Mouse (Mus musculus): ENCODE results near the gene Tmub1. TPM values are rescaled to one million over a fixed set of nuclear protein-coding genes. Genes with fewer than 3 reads are reported as not detected.
"Not testable (repeated sequence)": the region's sequence is repeated elsewhere in the genome, so short reads cannot be mapped to it uniquely, and the experiment has no call there.

The Tmub1 gene
- total RNA-seq, 2 experiments from 2014 or later = 27.2 to 27.3 TPM

DNA sequence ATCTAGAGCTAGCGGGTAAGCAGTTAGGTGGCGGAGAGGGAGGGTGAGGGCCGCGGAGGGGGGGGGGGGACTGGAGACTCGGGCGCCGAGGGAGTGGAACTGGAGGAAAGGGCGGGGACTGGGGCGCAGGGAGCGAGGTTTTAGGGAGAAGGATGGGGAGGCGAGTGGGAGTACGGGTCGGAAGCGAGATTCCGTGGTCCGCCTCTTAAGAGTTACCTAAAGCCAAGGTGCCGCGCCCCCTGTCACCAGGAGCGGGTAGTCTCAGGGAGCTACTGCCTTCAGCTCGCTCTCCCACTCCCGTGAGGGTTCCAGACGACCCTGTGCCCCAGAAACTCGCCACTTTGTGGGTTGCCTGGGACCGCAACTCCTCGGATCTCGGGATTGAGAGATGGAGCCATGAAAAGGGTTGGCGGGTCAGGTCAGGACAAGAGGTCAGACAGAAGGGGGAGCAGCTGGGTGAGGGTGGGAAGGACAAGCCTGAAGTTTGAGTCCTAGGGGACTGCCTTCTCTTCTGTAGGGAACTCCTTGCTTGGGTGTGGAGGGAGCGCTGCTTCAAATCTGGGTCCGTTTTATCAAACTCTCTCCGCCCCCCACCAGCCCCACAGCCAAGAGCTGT, 22.1 kb downstream of the Tmub1 start:
- no peak for DNase-seq (ENCODE audit: low spot score in 2 of 2)

DNA sequence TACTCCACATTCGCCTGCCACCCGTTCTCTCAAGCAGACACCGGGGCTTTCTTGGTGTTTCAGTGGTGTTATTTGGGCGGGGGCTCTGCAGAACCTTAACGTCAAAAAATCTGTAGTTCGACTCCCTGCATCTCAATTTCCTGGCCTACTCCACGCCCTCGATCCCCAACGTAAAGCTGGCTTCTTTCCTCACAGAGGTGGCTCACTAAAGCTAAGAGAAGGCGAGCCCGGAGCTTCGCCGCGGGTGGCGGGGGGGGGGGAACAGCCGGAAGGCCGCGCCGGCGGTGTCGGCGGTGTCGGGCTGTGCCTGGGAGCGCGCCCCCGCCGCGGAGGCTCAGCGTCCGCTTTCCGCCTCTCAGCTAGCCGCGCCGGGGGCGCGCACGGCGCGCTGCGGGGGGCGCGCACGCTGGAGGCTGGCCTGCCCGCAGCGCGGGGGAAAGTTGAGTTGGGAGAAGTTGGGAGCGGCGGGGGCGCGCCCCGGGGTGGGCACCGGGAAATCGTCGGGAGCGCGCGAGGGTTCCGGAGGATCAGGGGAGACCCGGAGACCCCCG, 22.7 kb downstream of the Tmub1 start:
- DNase-seq (ENCODE audit: low spot score in 2 of 2) = peak; percentile 61 to 80

DNA sequence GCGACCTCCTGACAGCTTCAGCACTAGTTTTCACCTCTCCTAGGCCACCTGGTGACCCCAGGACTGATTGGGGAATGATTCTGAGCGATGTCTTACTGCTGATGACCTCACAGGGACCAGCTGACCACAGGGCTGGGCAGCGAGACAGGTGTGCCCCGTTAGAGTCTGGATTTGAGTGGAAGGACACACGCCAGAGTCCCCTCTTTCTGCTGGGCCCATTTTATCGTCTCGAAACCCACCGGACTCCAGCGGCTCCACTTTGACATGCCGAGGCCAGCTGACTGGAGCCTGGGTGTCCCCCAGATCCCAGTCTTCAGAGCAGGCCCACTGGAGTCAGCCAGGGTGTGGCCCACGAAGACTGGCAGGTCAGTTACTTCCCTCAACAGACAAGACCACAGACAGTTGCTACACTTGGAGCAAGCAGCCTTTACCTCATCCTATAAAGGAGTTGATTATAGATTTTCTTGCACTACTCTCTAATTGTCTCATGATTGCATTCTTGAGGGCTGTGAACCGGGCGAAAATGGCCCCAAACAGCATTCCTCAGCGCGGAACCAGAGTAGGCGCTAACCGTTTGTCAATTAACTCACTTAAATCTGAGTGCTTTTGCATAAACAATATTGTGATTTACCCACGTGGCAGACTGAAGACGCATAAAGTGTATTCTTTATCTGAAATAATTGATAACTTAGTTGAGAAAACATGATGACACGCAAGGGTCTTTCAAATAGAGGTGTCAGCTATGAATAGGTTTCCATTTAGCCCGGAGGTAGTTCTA, 23.5 kb downstream of the Tmub1 start:
- no peak for DNase-seq (ENCODE audit: low spot score in 2 of 2)

DNA sequence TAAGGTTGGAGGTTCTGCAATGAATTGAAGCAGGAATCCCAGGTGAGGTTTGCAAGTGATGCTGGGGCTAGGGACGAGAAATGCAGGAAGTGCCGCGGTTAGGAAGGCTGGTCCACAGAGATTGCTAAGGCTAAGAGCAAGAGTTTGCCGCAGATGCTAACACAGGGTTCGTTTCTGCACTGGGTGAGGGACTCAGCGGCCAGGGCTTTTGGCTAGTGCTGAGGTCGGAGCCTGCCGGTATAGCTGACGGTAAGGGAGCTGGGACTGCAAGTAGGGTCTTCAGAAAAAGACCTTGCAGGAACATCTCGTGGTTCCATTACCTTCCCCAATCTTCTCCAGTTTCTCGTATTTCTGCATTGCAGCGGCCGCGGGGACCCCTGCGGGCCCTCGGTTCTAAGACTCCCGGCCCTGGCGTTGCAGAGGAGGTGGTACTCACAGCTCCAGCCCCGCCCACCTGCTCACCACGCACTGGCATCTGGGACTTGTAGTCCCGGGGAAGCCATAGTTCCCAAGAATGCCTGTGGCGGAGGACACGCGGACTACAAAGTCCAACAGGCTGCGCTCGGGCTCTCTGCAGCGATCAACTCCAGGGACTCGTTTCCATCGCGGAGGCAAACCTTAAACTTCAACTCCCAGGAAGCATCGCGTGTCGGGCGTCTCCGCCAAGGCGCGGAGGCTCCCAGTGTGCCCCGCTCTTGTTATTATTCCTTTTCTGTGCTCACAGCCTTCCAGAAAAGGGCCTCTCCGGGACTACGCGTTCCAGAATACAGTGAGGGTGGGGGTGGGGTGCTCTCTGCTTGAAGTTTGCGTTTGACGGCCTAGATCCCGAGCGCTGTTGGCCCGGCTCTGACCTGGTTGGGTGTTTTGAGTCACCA, 24.3 kb downstream of the Tmub1 start, which contains the start of the genes Cdk5 and Slc4a2:
TSS of gene Cdk5 (minus strand) at position 402 of the 875 bp plus-strand sequence.
TSS of gene Slc4a2 (plus strand) at position 709 of the 875 bp plus-strand sequence.
- DNase-seq (ENCODE audit: low spot score in 2 of 2) = peak; percentile 98 to 99

DNA sequence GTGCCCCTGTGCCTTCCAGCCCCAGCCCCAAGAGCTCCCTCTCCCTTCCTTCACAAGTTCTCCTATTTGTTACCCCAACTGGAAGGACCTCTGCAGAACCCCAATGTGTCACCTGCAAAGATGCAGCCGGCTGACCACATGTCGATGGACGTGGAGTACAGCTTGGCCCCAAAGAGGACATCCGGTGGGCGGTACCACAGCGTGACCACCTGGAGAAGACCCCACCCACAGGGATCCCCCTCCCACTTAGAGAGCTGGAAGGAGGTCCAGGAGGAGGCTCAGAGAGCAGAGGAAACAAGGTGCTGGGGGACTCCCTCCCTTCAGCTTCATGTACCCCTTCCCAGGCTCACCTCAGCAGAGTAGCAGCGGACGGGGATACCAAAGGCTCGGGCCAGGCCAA, 27.3 kb downstream of the Tmub1 start:
- DNase-seq (ENCODE audit: low spot score in 2 of 2) = no peak

DNA sequence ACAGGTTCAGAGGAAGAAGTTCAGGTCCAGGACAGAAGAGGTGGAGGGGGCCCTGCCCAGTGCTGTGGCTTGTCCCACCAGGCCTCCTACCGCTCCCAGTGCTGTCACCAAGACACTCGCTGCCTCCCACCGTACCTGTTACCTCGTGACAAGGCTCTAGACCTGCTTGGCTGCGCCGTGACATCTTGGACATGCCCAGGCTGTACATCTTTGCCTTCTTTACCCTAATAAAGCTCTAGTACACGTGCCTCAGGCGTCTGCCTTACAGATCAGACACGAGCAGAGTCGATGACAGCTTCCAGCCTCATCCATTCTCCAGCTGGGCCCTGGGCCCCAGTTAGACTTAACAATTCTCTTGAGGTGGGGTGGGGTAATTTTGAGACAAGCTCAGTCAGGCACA, 30.1 kb downstream of the Tmub1 start:
- DNase-seq (ENCODE audit: low spot score in 2 of 2) = no peak

DNA sequence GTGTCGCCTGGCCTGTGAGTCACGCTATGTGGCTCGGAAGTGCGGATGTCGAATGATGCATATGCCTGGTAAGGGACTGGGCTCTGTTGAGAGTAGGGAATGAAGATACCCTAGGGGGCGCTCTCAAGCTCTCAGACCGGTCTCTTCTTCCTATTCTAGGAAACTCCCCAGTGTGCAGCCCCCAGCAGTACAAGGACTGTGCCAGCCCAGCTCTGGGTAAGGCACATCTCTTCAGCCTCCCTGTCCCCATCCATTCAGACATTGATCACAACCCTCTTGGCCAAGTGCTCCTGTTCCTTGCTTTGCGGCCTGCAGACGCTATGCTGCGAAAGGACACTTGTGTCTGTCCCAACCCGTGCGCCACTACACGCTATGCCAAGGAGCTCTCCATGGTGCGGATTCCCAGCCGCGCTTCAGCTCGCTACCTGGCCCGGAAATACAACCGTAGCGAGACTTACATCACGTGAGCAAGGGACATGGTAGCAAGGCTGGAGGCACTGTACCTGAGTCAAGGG, 31.4 kb downstream of the Tmub1 start:
- peak; percentile 63 to 68 for DNase-seq (ENCODE audit: low spot score in 2 of 2)

DNA sequence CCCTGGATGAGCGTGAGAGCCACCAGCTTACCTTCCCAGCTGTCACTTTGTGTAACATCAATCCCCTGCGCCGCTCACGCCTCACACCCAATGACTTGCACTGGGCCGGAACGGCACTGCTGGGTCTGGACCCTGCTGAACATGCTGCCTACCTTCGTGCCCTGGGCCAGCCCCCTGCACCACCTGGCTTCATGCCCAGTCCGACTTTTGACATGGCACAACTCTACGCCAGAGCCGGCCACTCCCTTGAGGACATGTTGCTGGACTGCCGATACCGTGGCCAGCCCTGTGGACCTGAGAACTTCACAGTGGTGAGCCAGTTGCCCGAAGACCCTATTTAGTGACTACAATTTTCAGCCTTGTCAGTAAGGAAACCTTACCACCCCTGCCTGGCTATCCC, 33.7 kb downstream of the Tmub1 start:
- no peak for DNase-seq (ENCODE audit: low spot score in 2 of 2)

DNA sequence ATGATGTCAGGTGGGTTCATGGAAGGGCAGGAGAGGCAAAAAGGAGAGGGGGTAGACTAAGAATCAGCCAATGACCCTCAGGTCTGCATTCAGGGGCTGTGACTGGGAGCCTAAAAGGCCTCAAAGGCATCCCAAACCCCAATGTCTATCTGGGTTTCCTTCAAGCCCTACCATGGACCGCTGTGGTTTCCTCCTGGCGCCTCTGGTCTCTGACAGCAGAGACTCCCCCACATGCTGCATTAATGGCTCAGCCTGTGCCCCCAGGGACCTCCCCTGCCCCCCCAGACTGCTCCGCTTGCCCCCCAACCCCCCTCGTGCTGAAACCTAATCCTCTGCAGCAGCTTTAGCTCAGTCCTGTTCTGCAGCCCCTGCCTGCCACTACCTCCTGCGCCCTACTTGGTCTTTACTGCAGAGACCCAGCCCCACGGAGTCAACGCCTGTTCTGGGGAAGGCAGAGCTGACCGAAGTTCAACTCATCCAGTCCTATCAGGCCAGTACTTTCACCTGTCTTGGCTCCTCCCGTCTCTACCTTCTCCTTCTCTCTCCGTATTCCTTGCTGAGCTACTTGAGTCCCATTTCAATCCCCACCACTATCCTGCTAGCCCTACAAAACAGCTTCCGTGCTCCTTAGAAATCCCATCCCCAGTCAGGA, 34.5 kb downstream of the Tmub1 start, which contains the start of gene Asic3:
TSS of gene Asic3 (plus strand) at position 351 of the 652 bp plus-strand sequence.
- DNase-seq (ENCODE audit: low spot score in 2 of 2) = no peak

DNA sequence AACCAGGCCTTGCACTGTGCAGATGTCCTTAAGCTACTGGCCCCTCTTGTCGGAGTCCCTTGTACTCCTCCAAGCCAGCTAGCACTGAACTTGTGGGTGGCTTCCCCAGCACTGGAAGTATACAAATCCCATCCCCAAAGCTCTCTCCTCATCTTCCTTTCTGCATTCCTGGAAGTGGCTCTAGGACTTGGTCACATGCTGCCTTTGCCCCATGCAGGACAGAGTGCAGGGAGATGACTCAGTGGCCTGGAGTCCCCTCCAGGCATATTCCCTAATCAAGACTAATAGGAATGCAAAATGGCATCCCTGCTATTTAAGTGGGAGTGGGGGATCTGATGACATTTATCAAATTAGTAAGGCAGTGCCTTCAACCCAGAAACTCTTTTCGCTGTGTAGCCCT, 35.6 kb downstream of the Tmub1 start:
- no peak for DNase-seq (ENCODE audit: low spot score in 2 of 2)

DNA sequence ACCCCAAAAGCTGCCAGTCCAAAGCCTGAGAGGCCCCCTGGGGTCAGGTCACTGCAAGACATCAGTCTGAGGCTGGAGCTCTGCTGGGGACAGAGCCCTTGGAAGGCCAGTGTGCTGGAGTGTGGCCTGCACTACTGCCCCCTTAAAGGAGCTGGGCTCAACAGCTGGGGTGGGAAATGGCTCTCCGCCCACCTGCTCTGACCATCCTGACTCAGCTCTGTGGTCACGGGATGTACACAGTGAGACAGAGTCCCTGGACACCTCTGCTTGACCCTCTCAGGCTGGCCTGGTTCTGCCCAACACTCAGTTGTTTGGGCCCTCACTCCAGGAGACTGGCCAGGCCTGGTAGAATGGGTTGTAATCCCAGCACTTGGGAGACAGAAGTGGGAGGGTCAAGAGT, 38.2 kb downstream of the Tmub1 start:
- no peak for DNase-seq (ENCODE audit: low spot score in 2 of 2)

DNA sequence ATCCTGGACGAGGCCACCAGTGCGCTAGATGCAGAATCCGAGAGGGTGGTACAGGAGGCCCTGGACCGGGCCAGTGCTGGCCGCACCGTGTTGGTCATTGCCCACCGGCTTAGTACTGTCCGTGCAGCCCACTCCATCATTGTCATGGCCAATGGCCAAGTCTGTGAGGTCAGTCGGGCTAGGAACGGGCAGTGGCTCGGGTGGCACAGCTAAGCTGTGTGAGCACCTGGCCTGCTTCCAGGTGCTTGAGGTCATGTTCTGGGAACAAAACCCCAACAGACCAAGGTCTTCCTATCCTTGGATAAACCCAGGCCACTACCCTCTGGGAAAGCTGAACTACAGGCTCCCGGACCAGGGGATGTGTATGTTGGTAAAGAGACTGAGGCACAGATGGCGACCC, 39.0 kb downstream of the Tmub1 start:
- no peak for DNase-seq (ENCODE audit: low spot score in 2 of 2)

DNA sequence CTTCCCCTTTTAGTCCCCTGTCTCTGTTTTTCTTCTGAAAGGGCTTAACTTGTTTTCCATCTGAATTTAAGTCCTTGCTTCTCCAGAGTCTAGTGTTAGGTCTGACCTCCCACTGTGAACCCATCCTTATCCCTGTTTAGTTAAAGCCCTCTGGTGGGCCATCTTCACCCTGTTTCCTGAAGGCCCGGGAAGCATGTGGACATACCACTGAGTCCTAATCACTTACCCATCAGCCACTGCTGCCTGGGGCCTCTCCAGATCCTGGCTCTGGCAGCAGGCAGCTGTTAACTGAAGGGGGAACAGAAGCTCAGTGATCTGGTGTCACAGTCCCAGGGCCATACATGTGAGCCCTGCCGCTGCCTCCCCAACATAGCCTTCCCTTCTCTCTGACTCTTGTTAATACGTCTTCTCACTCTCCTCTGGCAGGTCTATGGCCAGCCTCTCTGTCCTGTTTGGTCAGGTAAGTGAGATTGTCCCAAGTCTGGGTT, 42.2 kb downstream of the Tmub1 start:
- DNase-seq (ENCODE audit: low spot score in 2 of 2) = no peak

DNA sequence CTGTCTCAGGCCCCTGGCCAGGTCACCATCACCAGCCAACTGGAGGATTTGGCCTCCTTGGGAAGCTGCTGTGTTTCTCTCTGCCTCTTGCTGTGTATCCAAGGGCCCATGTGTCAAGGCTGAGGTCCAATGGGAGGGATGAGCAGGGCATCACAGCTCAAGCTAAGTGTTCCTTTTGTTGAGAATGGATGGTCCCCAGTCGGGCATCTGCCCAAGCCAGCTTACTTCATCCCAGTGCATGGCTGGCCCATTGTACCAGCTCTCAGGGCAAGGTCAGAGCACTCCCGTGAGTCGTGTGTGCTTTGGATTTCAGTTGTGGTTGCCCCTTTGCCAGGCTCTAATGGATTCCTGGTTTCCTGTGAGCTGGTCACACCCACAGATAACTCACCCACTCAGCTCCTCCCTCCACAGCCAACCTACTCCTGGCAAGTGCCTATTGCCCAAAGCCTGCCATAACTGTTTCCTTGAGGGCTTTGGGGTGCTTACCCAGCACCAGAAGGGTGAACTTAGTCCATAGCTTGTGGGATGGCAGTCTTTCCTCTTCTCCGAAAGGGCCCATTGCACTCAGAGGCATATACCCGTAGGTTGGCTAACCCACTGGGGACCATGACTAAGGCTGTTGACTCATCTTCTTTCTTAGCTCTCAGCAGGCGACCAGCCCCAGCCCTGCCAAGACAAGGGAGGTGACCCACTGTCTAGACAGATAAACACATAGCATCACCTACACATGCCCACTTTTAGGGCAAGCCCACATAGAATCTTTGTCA, 42.9 kb downstream of the Tmub1 start:
- DNase-seq (ENCODE audit: low spot score in 2 of 2) = no peak

DNA sequence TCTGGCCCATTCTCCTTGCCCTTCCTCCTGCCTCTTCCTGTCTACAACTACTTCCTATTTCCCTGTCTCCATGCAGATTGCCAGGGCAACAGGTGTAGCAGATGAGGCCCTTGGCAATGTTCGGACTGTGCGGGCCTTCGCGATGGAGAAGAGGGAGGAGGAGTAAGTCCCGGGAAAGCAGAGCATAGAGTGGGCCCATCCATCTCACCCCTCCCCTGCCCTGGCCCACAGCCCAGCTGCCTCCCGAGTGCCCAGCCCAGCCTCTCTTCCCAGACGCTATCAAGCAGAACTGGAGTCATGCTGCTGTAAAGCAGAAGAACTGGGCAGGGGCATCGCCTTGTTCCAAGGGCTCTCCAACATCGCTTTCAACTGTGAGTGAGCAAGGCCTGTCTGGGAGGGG, 45.7 kb downstream of the Tmub1 start:
- DNase-seq (ENCODE audit: low spot score in 2 of 2) = no peak

DNA sequence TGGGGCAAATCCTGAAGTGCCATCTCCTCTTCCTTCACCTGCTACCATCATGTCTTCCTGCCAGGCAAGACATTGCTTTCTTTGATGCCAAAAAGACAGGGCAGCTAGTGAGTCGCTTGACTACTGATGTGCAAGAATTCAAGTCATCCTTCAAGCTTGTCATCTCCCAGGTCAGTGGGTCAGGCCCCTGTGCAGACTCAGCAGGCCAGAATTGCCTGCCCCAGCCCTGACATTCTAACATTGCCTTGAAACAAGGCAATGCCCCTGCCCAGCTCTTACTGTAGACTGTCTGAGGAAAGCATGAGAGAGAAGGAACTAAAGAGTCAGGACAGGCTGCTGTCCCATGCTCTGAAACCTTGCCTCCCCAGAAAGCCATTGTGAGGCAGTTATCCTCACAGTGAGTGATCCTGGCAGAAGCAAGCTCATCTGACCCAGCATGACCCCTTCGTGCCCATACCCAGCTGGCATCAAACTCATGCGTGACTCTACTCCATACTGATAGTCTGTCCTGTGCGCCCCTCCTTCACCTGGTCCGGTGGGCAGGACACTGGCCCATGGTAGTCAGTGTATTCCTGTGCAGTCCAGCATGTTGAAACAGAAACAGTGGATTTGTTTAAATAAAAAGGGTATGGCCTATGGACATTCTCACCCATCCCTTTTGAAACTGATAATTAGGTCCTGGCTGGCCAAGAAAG, 46.6 kb downstream of the Tmub1 start:
- DNase-seq (ENCODE audit: low spot score in 2 of 2) = no peak

DNA sequence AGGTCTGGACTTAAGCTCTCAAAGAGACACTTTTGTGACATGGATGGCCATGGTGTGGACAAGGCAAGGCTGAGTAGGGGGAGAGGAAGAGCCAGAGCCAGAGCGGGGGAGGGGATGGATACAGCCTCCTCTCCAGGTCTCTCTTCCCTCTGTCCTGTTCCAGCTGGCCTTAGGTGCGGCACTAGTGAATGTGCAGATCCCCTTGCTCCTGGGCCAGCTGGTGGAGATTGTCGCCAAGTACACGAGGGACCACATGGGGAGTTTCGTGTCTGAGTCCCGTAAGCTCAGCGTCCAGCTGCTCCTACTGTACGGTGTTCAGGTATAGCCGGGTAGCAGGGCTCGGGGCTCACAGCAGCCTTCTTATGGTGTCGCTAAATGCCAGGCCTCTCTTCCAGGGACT, 47.3 kb downstream of the Tmub1 start:
- DNase-seq (ENCODE audit: low spot score in 2 of 2) = no peak

DNA sequence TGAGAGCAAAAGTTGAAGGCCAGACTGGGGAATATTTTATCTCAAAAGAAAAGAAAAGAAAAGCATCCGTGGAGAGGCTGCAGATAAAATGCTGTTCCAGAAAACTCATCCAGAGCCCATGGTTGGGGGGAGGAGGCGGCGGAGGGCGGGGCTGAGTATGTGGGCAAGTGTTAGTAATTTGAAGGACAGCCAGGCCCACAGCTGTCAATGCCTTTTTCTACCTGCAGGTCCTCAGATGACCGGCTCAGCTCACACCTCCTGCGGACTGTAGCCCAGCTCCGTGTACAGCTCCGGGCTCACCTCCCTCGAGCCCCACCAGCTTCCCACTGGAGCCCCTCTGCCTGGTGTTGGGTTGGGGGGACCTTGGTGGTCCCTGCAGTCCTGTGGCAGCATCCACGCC, 48.0 kb downstream of the Tmub1 start:
- DNase-seq (ENCODE audit: low spot score in 2 of 2) = no peak

DNA sequence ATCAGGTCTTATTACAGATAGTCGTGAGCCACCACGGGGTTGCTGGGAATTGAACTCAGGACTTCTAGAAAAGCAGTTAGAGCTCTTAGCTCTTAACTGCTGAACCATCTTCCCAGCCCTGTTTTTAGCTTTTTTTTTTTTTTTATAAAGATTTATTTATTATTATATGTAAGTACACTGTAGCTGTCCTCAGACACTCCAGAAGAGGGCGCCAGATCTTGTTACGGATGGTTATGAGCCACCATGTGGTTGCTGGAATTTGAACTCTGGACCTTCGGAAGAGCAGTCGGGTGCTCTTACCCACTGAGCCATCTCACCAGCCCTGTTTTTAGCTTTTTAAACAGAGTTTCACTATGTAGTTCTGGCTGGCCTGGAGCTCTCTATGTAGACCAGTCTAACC, 51.4 kb downstream of the Tmub1 start:
- DNase-seq (ENCODE audit: low spot score in 2 of 2) = not testable (repeated sequence)

Data from left cerebral cortex, adult 18-20 months (tissue).